ENCODE assay signal across 27 mouse cellular contexts in the genomic region with DNA sequence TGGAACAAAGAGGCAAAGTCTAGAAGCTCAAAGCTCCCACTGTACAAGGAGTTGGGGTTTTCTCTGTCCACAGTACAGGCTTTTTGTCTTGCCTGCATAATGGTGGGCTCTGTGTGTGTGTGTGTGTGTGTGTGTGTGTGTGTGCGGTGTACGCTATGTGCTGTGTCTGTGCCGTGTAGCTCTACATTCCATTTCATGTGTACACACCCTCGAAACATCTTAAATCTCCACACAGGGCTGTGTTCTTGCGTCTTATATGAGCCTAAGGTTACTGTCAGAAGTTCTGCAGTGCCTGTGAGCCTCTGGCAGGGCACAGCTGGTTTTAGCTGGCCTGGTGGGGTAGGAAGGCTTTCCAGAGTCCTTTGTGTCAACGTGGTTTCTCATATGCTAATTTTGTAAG. TPM values are rescaled to one million over a fixed set of nuclear protein-coding genes. Genes with fewer than 3 reads are reported as not detected.
"Had no signal": no experiment of that assay in that cellular context is flagged by ENCODE, and none has a peak within 500 bp of the region (broad histone marks: within the 10 kb centered on the region; RNA-seq: fewer than 3 reads in every experiment).

No protein-coding gene starts in this region.

- H3K9ac ChIP-seq: heart, embryonic 12.5 days; hindbrain, embryonic 12.5 days; hindbrain, embryonic 14.5 days; limb, embryonic 12.5 days; liver, embryonic 13.5 days had no signal

- H3K36me3 ChIP-seq: heart, embryonic 12.5 days; hindbrain, embryonic 10.5 days; hindbrain, embryonic 12.5 days; limb, embryonic 10.5 days; limb, embryonic 12.5 days; liver, embryonic 13.5 days had no signal

- H3K4me2 ChIP-seq: heart, embryonic 12.5 days; hindbrain, embryonic 12.5 days; hindbrain, embryonic 14.5 days; limb, embryonic 12.5 days; liver, embryonic 11.5 days; liver, embryonic 13.5 days had no signal

- H3K27me3 ChIP-seq: heart, embryonic 12.5 days; hindbrain, embryonic 12.5 days; limb, embryonic 12.5 days; liver, embryonic 13.5 days had no signal

- H3K9me3 ChIP-seq: heart, embryonic 12.5 days; hindbrain, embryonic 10.5 days; hindbrain, embryonic 12.5 days; limb, embryonic 10.5 days; limb, embryonic 12.5 days; liver, embryonic 13.5 days had no signal

- H3K4me3 ChIP-seq: gastrocnemius, adult 2 months; heart, adult 2 months; heart, embryonic 12.5 days; hindbrain, embryonic 10.5 days; hindbrain, embryonic 12.5 days; layer of hippocampus, adult 2 months; left cerebral cortex, adult 2 months; limb, embryonic 10.5 days; limb, embryonic 12.5 days; liver, embryonic 13.5 days had no signal

- H3K4me1 ChIP-seq: heart, embryonic 12.5 days; hindbrain, embryonic 12.5 days; limb, embryonic 10.5 days; limb, embryonic 12.5 days; liver, embryonic 13.5 days had no signal

- DNase-seq: gastrocnemius, adult 2 months; gastrocnemius, postnatal 10 days; gastrocnemius, postnatal 25 days; heart, adult 2 months; heart, postnatal 10 days; heart, postnatal 4 days; kidney, adult 18-20 months; kidney, adult 8-10 months; kidney, postnatal 10 days; kidney, postnatal 25 days; kidney, postnatal 4 days; liver; liver, embryonic 13.5 days had no signal

- H3K27ac ChIP-seq: gastrocnemius, adult 2 months; heart, adult 2 months; hindbrain, embryonic 10.5 days; hindbrain, embryonic 12.5 days; hindbrain, embryonic 14.5 days; layer of hippocampus, adult 2 months; left cerebral cortex, adult 2 months; limb, embryonic 10.5 days; limb, embryonic 12.5 days; liver, embryonic 13.5 days had no signal

- ATAC-seq: hindbrain, embryonic 16.5 days; inflammation-experienced regulatory T-cells, adult 6 months; intestine, postnatal 0 days had no signal

RNA-seq across cellular contexts. Expression of a gene that starts 46.8 kb away (rescaled TPM):
- total RNA-seq: granulocyte monocyte progenitor cell, adult 5-6 weeks; heart, postnatal 4 days had no signal
- polyA plus RNA-seq: hindbrain, embryonic 10.5 days; kidney, embryonic 14.5 days; limb, embryonic 10.5 days; limb, embryonic 12.5 days had no signal
